ENCODE assay signal across 8 mouse cellular contexts in the genomic region with DNA sequence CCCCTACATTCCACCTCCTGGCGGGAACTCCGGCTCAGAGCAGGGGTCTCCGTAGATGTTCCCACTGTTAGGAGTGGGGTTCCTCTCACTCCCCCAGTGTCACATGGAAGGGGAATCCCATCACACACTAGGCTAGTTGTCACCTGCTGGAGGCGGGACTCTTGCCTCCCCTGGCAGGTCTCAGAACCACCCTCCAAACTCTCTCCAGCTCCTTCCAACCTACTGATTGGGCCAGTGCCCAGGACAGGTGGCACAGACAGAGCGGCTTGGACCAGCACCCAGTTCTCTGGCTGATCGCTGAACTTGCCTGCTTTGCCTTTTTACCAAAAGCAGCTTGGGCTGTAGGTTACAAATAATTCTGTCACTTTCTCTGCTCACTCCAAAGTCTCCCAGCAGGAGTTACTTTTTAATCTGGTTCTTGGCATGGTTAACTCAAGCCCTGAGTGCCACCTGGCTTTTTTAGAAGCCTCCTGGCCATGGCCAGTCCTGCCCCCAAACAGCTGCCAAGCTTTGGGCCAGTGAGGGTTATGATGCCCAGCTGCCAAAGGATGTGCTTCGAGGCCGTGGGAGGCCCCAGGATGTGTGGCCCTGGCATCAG. TPM values are rescaled to one million over a fixed set of nuclear protein-coding genes. Genes with fewer than 3 reads are reported as not detected.
DNase-seq lines count a peak whose midpoint lies in the region; ATAC-seq and TF ChIP-seq lines count a peak whose summit lies in the region.

No protein-coding gene starts in this region.

- ATAC-seq in forebrain, embryonic 11.5 days (replicated peaks; ENCODE audit: low FRiP score), result peak; percentile 13
- peak; percentile 39 for ATAC-seq in lung, embryonic 14.5 days (ENCODE audit: insufficient read depth)
- ATAC-seq in stomach, embryonic 16.5 days (ENCODE audit: insufficient read depth, low FRiP score), result 0 out of 2 replicates have a peak, but pooled peaks have one; percentile 6

- DNase-seq in adrenal gland, adult 2 months, result peak; percentile 17
- DNase-seq in adrenal gland, adult 8-10 months, result no peak
- DNase-seq in ES-E14 (ENCODE audit: low read depth, low spot score), result no peak
- no peak for DNase-seq in forebrain, embryonic 11.5 days (ENCODE audit: low spot score)
- DNase-seq in kidney, adult 8-10 months, result peak; percentile 89 to 94
- no peak for DNase-seq in lung, embryonic 14.5 days
- DNase-seq in embryo, embryonic 11 days, result no peak

- H3K27ac ChIP-seq in ES-E14 (ENCODE audit: insufficient read depth, low read depth, low read length, poor library complexity, severe bottlenecking), result peak overlapping the region; percentile 78
- H3K27ac ChIP-seq in forebrain, embryonic 11.5 days (ENCODE audit: low read depth, low read length), result peak overlapping the region; percentile 50; the same call in 1 of the 2 replicates
- no peak overlapping the region for H3K27ac ChIP-seq in lung, embryonic 14.5 days (ENCODE audit: low read depth)
- no peak overlapping the region for H3K27ac ChIP-seq in stomach, embryonic 16.5 days (ENCODE audit: low read length)

- H3K4me1 ChIP-seq in ES-E14 (ENCODE audit: control insufficient read depth in 2 of 2, insufficient read depth in 2 of 2, low read length in 2 of 2, poor library complexity in 1 of 2), result peaks cover 18 to 35% of the 10 kb centered on the region in 2 experiments
- H3K4me1 ChIP-seq in forebrain, embryonic 11.5 days (replicated peaks; ENCODE audit: control insufficient read depth, insufficient read depth, low read length), result peaks cover 34% of the 10 kb centered on the region
- no peaks in the 10 kb centered on the region for H3K4me1 ChIP-seq in lung, embryonic 14.5 days (ENCODE audit: insufficient read depth)
- H3K4me1 ChIP-seq in stomach, embryonic 16.5 days (ENCODE audit: control insufficient read depth, insufficient read depth, low read length), result 0 out of 2 replicates have a peak, but pooled peaks cover 2% of the 10 kb centered on the region

- in situ Hi-C loops in ES-E14 (cut with MboI; ENCODE audit: low sequenced_read_pairs in 2 of 2, unreplicated experiment in 2 of 2), result no loop called here

- 16% methylated on average over 8 of the region's 8 CpGs for WGBS in forebrain, embryonic 11.5 days
- 19% methylated on average over 8 of the region's 8 CpGs for WGBS in lung, embryonic 14.5 days
- 20% methylated on average over 8 of the region's 8 CpGs for WGBS in stomach, embryonic 16.5 days

- H3K36me3 ChIP-seq in ES-E14 (ENCODE audit: control insufficient read depth, insufficient read depth, low read length, poor library complexity, severe bottlenecking), result no peaks in the 10 kb centered on the region
- H3K36me3 ChIP-seq in forebrain, embryonic 11.5 days (ENCODE audit: control insufficient read depth, insufficient read depth, low read length), result no peaks in the 10 kb centered on the region
- no peaks in the 10 kb centered on the region for H3K36me3 ChIP-seq in lung, embryonic 14.5 days (ENCODE audit: insufficient read depth)
- H3K36me3 ChIP-seq in stomach, embryonic 16.5 days (ENCODE audit: control insufficient read depth, insufficient read depth, low read length), result no peaks in the 10 kb centered on the region

- peak overlapping the region; percentile 76 for H3K4me2 ChIP-seq in forebrain, embryonic 11.5 days (ENCODE audit: low read depth, low read length, severe bottlenecking)
- H3K4me2 ChIP-seq in lung, embryonic 14.5 days, result peak overlapping the region; percentile 82
- H3K4me2 ChIP-seq in stomach, embryonic 16.5 days (ENCODE audit: low read depth, low read length), result peak overlapping the region; percentile 85

- H3K9ac ChIP-seq in ES-E14 (ENCODE audit: insufficient read depth, low read depth, low read length, poor library complexity, severe bottlenecking), result peak overlapping the region; percentile 73
- H3K9ac ChIP-seq in forebrain, embryonic 11.5 days (ENCODE audit: low read length), result peak overlapping the region; percentile 79
- peak overlapping the region; percentile 46 for H3K9ac ChIP-seq in lung, embryonic 14.5 days
- H3K9ac ChIP-seq in stomach, embryonic 16.5 days (ENCODE audit: low read length), result peak overlapping the region; percentile 59

- TF ChIP-seq CTCF in lung, embryonic 14.5 days (IDR thresholded peaks at IDR 0.05; ENCODE audit: low read depth), result no peak

- H3K27me3 ChIP-seq in forebrain, embryonic 11.5 days (ENCODE audit: control insufficient read depth, insufficient read depth, low read length), result no peaks in the 10 kb centered on the region
- H3K27me3 ChIP-seq in lung, embryonic 14.5 days (ENCODE audit: insufficient read depth, low read length), result no peaks in the 10 kb centered on the region
- peaks cover 3% of the 10 kb centered on the region; the same call in 1 of the 2 replicates for H3K27me3 ChIP-seq in stomach, embryonic 16.5 days (ENCODE audit: control insufficient read depth, insufficient read depth, low read length)

- no peaks in the 10 kb centered on the region for H3K9me3 ChIP-seq in ES-E14 (ENCODE audit: control insufficient read depth, insufficient read depth, low read depth, low read length)
- no peaks in the 10 kb centered on the region for H3K9me3 ChIP-seq in forebrain, embryonic 11.5 days (ENCODE audit: control insufficient read depth, low read length)
- no peaks in the 10 kb centered on the region for H3K9me3 ChIP-seq in lung, embryonic 14.5 days (ENCODE audit: low read depth, low read length)
- no peaks in the 10 kb centered on the region for H3K9me3 ChIP-seq in stomach, embryonic 16.5 days (replicated peaks; ENCODE audit: control insufficient read depth, low read length)

- H3K4me3 ChIP-seq in ES-E14 (ENCODE audit: insufficient read depth in 1 of 2, low read depth in 1 of 2, low read length in 2 of 2, poor library complexity in 1 of 2, severe bottlenecking in 1 of 2), result peak overlapping the region; percentile 83 to 94
- peak overlapping the region; percentile 51 for H3K4me3 ChIP-seq in forebrain, embryonic 11.5 days (ENCODE audit: low read depth, low read length)
- H3K4me3 ChIP-seq in lung, embryonic 14.5 days (ENCODE audit: low read depth, low read length), result peak overlapping the region; percentile 47
- H3K4me3 ChIP-seq in stomach, embryonic 16.5 days (replicated peaks; ENCODE audit: low read length), result peak overlapping the region; percentile 58

TF ChIP-seq in ES-E14, 5 proteins besides CTCF, POLR2A, EP300 and RAD21:
- no peak for TF ChIP-seq ZC3H11A (IDR thresholded peaks at IDR 0.05; ENCODE audit: borderline replicate concordance, low read depth, low read length)
- no peak for TF ChIP-seq HCFC1 (IDR thresholded peaks at IDR 0.05; ENCODE audit: borderline replicate concordance, insufficient read depth, low read length)
- TF ChIP-seq CHD2 (IDR thresholded peaks at IDR 0.05; ENCODE audit: low read depth, low read length), result no peak
- no peak for TF ChIP-seq MAFK (IDR thresholded peaks at IDR 0.05; ENCODE audit: insufficient read depth, low read depth, low read length)
- no peak for TF ChIP-seq ZNF384 (IDR thresholded peaks at IDR 0.05; ENCODE audit: low read depth, low read length)

RNA-seq across cellular contexts. Expression of a gene that starts 0.7 kb away (rescaled TPM):
- total RNA-seq in adrenal gland, adult 2 months (2021), result 10 to 100 TPM; 24.0 to 25.4 TPM
- polyA plus RNA-seq in adrenal gland, adult 2 months (2012; rRNA removed), result 9.6 and 12.4 TPM in 2 replicates
- 10 to 100 TPM; 21.8 to 48.2 (median 31.7) TPM for total RNA-seq in adrenal gland, adult 8-10 months (2022)
- total RNA-seq in ES-E14 (2012; rRNA removed), result 16.0 and 26.7 TPM in 2 replicates
- polyA plus RNA-seq in forebrain, embryonic 11.5 days (2014; fragmentation: Nextera tagmentation; extraction: Ambion mirVana), result 55.5 and 63.8 TPM in 2 replicates
- polyA plus RNA-seq in lung, embryonic 14.5 days (2014; fragmentation: Nextera tagmentation; extraction: Ambion mirVana), result 11.6 and 13.4 TPM in 2 replicates
- polyA plus RNA-seq in stomach, embryonic 16.5 days (2015; fragmentation: Nextera tagmentation; extraction: Ambion mirVana), result 18.5 and 19.9 TPM in 2 replicates

Comparison
In these comparisons a context has a peak if more than half of its experiments do, and no peak if none do; other contexts are left out.
1. DNase-seq: peak in adrenal gland, adult 2 months (single experiment) and kidney, adult 8-10 months (2 of 2); none in adrenal gland, adult 8-10 months (single experiment), ES-E14 (single experiment), forebrain, embryonic 11.5 days (single experiment), lung, embryonic 14.5 days (single experiment) and embryo, embryonic 11 days (single experiment).
2. H3K27ac ChIP-seq: peak in ES-E14 (single experiment) and forebrain, embryonic 11.5 days (single experiment); none in lung, embryonic 14.5 days (single experiment) and stomach, embryonic 16.5 days (single experiment).
3. Peak in every context shown above with its lines, with median percentiles within 50 percentile points of each other: H3K4me3 ChIP-seq, H3K9ac ChIP-seq, ATAC-seq and H3K4me2 ChIP-seq.